In genomic region chr2:170106000-170106399, GRCm38 (mm10) we compare ENCODE assay signal across 22 mouse cellular contexts. TPM values are rescaled to one million over a fixed set of nuclear protein-coding genes. Genes with fewer than 3 reads are reported as not detected.
DNase-seq lines count a peak whose midpoint lies in the region; ATAC-seq and TF ChIP-seq lines count a peak whose summit lies in the region.
"Had no signal": no experiment of that assay in that cellular context is flagged by ENCODE, and none has a peak within 500 bp of the region (broad histone marks: within the 10 kb centered on the region; RNA-seq: fewer than 3 reads in every experiment).

No protein-coding gene starts in this region.

- H3K36me3 ChIP-seq in embryonic facial prominence, embryonic 11.5 days (replicated peaks; ENCODE audit: control insufficient read depth, insufficient read depth, low read depth, low read length): no peaks in the 10 kb centered on the region; the same call in 1 of the 2 replicates
- peaks cover 52% of the 10 kb centered on the region for H3K36me3 ChIP-seq in embryonic facial prominence, embryonic 10.5 days (replicated peaks)
- H3K36me3 ChIP-seq in lung, postnatal 0 days (ENCODE audit: insufficient read depth, low read length): peaks cover 20% of the 10 kb centered on the region
- H3K36me3 ChIP-seq in embryonic facial prominence, embryonic 15.5 days: peaks cover 31% of the 10 kb centered on the region

- no peak overlapping the region for H3K4me3 ChIP-seq in embryonic facial prominence, embryonic 11.5 days (ENCODE audit: low read depth, low read length)
- H3K4me3 ChIP-seq in embryonic facial prominence, embryonic 10.5 days: no peak overlapping the region
- no peak overlapping the region for H3K4me3 ChIP-seq in lung, postnatal 0 days (ENCODE audit: low read depth, low read length)
- no peak overlapping the region for H3K4me3 ChIP-seq in embryonic facial prominence, embryonic 15.5 days (replicated peaks)
- H3K4me3 ChIP-seq: forebrain, embryonic 13.5 days; gastrocnemius, adult 2 months; hindbrain, embryonic 12.5 days had no signal

- TF ChIP-seq POLR2A in brain, embryonic 14.5 days (IDR thresholded peaks at IDR 0.05; ENCODE audit: borderline replicate concordance, extremely low read depth, insufficient read depth, insufficient read length, poor library complexity, severe bottlenecking): no peak

- WGBS in embryonic facial prominence, embryonic 11.5 days: 81% methylated on average over 9 of the region's 9 CpGs
- WGBS in embryonic facial prominence, embryonic 10.5 days: 84% methylated on average over 9 of the region's 9 CpGs
- WGBS in lung, postnatal 0 days: 40% methylated on average over 9 of the region's 9 CpGs
- 53% methylated on average over 9 of the region's 9 CpGs for WGBS in embryonic facial prominence, embryonic 15.5 days

- no peak for ATAC-seq in embryonic facial prominence, embryonic 11.5 days (replicated peaks; ENCODE audit: insufficient number of reproducible peaks, low FRiP score, low TSS enrichment, low read depth)
- ATAC-seq in lung, postnatal 0 days: peak; percentile 51
- ATAC-seq in embryonic facial prominence, embryonic 15.5 days (ENCODE audit: insufficient number of reproducible peaks, low FRiP score, low TSS enrichment, low read depth): 0 out of 2 replicates have a peak, but pooled peaks have one; percentile 12
- ATAC-seq: activated CD4-positive, CD25-positive, alpha-beta regulatory T cell, adult 4 months; forebrain, embryonic 13.5 days; hindbrain, embryonic 16.5 days; inflammation-experienced regulatory T-cells, adult 6 months; Patski had no signal

- H3K27me3 ChIP-seq in embryonic facial prominence, embryonic 11.5 days (ENCODE audit: control insufficient read depth, insufficient read depth, low read length): no peaks in the 10 kb centered on the region
- H3K27me3 ChIP-seq in embryonic facial prominence, embryonic 10.5 days (replicated peaks; ENCODE audit: low read depth, poor library complexity, severe bottlenecking): no peaks in the 10 kb centered on the region
- H3K27me3 ChIP-seq in lung, postnatal 0 days (replicated peaks; ENCODE audit: insufficient read depth, low read length): no peaks in the 10 kb centered on the region
- H3K27me3 ChIP-seq in embryonic facial prominence, embryonic 15.5 days: no peaks in the 10 kb centered on the region
- H3K27me3 ChIP-seq: CH12.LX; forebrain, embryonic 13.5 days; hindbrain, embryonic 12.5 days; Patski had no signal

- no peaks in the 10 kb centered on the region for H3K4me1 ChIP-seq in embryonic facial prominence, embryonic 11.5 days (ENCODE audit: control insufficient read depth, insufficient read depth, low read length)
- H3K4me1 ChIP-seq in embryonic facial prominence, embryonic 10.5 days: no peaks in the 10 kb centered on the region
- no peaks in the 10 kb centered on the region for H3K4me1 ChIP-seq in lung, postnatal 0 days (ENCODE audit: insufficient read depth, low read depth, low read length)
- H3K4me1 ChIP-seq in embryonic facial prominence, embryonic 15.5 days: no peaks in the 10 kb centered on the region

- no peak overlapping the region for H3K9ac ChIP-seq in embryonic facial prominence, embryonic 11.5 days (replicated peaks; ENCODE audit: low read length)
- no peak overlapping the region for H3K9ac ChIP-seq in lung, postnatal 0 days (replicated peaks; ENCODE audit: low read depth)
- no peak overlapping the region for H3K9ac ChIP-seq in embryonic facial prominence, embryonic 15.5 days
- H3K9ac ChIP-seq: forebrain, embryonic 13.5 days; hindbrain, embryonic 12.5 days had no signal

- TF ChIP-seq EP300 in lung, postnatal 0 days (IDR thresholded peaks at IDR 0.05): no peak

- TF ChIP-seq CTCF in lung, postnatal 0 days (IDR thresholded peaks at IDR 0.05): no peak
- no peak for TF ChIP-seq CTCF in brain, embryonic 14.5 days (IDR thresholded peaks at IDR 0.05; ENCODE audit: borderline replicate concordance, extremely low read depth, insufficient read depth, insufficient read length)

- H3K9me3 ChIP-seq in embryonic facial prominence, embryonic 11.5 days (replicated peaks; ENCODE audit: control insufficient read depth, low read length): no peaks in the 10 kb centered on the region
- H3K9me3 ChIP-seq in embryonic facial prominence, embryonic 10.5 days: no peaks in the 10 kb centered on the region
- H3K9me3 ChIP-seq in lung, postnatal 0 days (ENCODE audit: low read length): no peaks in the 10 kb centered on the region
- H3K9me3 ChIP-seq in embryonic facial prominence, embryonic 15.5 days (replicated peaks): no peaks in the 10 kb centered on the region
- H3K9me3 ChIP-seq: forebrain, embryonic 13.5 days; hindbrain, embryonic 12.5 days had no signal

- H3K4me2 ChIP-seq in embryonic facial prominence, embryonic 11.5 days (ENCODE audit: low read depth, low read length): no peak overlapping the region
- no peak overlapping the region for H3K4me2 ChIP-seq in lung, postnatal 0 days (replicated peaks; ENCODE audit: low read depth, low read length)
- H3K4me2 ChIP-seq in embryonic facial prominence, embryonic 15.5 days (replicated peaks): no peak overlapping the region
- H3K4me2 ChIP-seq: forebrain, embryonic 13.5 days; hindbrain, embryonic 12.5 days had no signal

- 0 out of 2 replicates have a peak overlapping the region, but pooled peaks have one; percentile 6 for H3K27ac ChIP-seq in embryonic facial prominence, embryonic 11.5 days (replicated peaks; ENCODE audit: low read depth, low read length)
- no peak overlapping the region for H3K27ac ChIP-seq in embryonic facial prominence, embryonic 10.5 days (replicated peaks)
- no peak overlapping the region for H3K27ac ChIP-seq in lung, postnatal 0 days (ENCODE audit: low read length)
- no peak overlapping the region for H3K27ac ChIP-seq in embryonic facial prominence, embryonic 15.5 days (replicated peaks)
- H3K27ac ChIP-seq: forebrain, embryonic 13.5 days; gastrocnemius, adult 2 months; hindbrain, embryonic 12.5 days had no signal

- no peak for DNase-seq in embryonic facial prominence, embryonic 11.5 days (ENCODE audit: low spot score)
- no peak for DNase-seq in embryonic facial prominence, embryonic 10.5 days (ENCODE audit: low spot score)
- DNase-seq in lung, postnatal 0 days (ENCODE audit: low spot score): peak; percentile 43
- no peak for DNase-seq in lung, adult 18-20 months
- peak; percentile 35 for DNase-seq in brain, embryonic 14.5 days (ENCODE audit: low read depth)
- no peak for DNase-seq in kidney, adult 18-20 months
- DNase-seq: adrenal gland, postnatal 36 days; cerebellum, adult 11 months; cerebellum, adult 9-10 months; cerebellum, postnatal 25 days; gastrocnemius, adult 2 months; gastrocnemius, postnatal 25 days; heart, postnatal 10 days; heart, postnatal 4 days had no signal

RNA-seq across cellular contexts. Expression of gene Zfp217, which starts 41.9 kb away (rescaled TPM):
- 3.9 and 4.5 TPM in 2 replicates for polyA plus RNA-seq in embryonic facial prominence, embryonic 11.5 days (2014; fragmentation: Nextera tagmentation; extraction: Ambion mirVana)
- 3.9 and 4.2 TPM in 2 replicates for polyA plus RNA-seq in embryonic facial prominence, embryonic 10.5 days (2016; fragmentation: Nextera tagmentation; extraction: Ambion mirVana)
- 4.0 and 4.4 TPM in 2 replicates for polyA plus RNA-seq in lung, postnatal 0 days (2015; fragmentation: Nextera tagmentation; extraction: Ambion mirVana)
- polyA plus RNA-seq in brain, embryonic 14.5 days (2012; rRNA removed): 5.7 and 7.6 TPM in 2 replicates
- polyA plus RNA-seq in embryonic facial prominence, embryonic 15.5 days (2015; fragmentation: Nextera tagmentation; extraction: Ambion mirVana): 3.9 and 4.1 TPM in 2 replicates

Comparison
In these comparisons a context has a peak if more than half of its experiments do, and no peak if none do; other contexts are left out.
1. DNase-seq: peak in lung, postnatal 0 days (single experiment) and brain, embryonic 14.5 days (single experiment); none in embryonic facial prominence, embryonic 11.5 days (single experiment), embryonic facial prominence, embryonic 10.5 days (single experiment), lung, adult 18-20 months (0 of 2) and kidney, adult 18-20 months (single experiment).